Mouse (Mus musculus): ENCODE results near the gene Tmtc1.

DNA sequence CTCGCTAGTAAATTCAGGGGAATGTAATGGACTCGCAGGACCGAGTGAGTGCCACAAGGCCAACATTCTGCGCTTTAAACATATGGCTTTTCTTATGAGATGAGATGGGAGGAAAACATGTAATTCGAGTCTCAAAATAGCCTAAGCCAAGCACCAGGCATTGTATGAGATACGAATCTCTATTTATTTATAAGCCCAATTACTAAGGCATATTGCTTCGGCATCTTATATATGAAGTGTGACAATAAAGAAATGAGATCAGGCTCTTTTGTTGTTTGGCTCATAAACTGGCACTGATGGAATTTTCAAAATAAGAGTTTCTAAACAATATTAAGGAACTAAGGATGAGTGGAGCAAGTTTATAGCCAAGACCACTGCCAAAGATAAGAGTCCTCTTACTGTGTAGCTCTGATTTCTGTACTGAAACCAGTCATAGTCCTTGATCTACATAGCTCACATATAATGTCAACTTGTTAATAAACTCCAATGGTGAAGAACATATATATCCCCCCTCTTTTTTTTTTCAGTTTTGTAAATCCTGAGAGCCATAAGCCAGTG, 84.8 kb downstream of the Tmtc1 start:
- TF ChIP-seq CTCF (IDR thresholded peaks at IDR 0.05; ENCODE audit: borderline replicate concordance, insufficient read depth, low read length) = no peak
- TF ChIP-seq POLR2A (IDR thresholded peaks at IDR 0.05; ENCODE audit: low read depth, low read length) = no peak

All from embryonic fibroblast, embryonic 13.5 days (primary cell).